Mouse (Mus musculus): Measurements from ENCODE around the gene Runx2.

The Runx2 gene

GRCm38 (mm10) chr17:44592067-44592736, 222.4 kb downstream of the Runx2 start:
- no peak for DNase-seq (ENCODE audit: low read depth, low spot score)

DNA sequence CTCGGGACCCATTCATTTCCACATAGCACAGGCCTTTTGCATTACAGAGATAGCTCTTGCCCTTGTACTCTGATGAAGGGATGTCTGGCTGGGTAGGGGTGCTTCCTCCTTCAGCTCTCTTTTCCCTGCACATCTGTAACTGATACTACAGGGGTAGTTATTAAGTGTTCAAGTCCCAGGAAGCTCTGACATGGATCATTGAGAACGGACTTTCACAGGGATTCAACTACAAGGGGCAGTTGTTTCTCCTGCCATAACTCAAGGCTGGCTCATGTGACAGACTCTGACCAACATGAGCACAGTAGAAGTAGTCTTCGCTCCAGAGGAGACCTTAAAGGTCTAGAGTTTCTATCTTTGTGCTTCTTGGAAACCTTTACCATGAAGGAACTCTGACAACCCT, 226.1 kb downstream of the Runx2 start:
- no peak for DNase-seq (ENCODE audit: low read depth, low spot score)

DNA sequence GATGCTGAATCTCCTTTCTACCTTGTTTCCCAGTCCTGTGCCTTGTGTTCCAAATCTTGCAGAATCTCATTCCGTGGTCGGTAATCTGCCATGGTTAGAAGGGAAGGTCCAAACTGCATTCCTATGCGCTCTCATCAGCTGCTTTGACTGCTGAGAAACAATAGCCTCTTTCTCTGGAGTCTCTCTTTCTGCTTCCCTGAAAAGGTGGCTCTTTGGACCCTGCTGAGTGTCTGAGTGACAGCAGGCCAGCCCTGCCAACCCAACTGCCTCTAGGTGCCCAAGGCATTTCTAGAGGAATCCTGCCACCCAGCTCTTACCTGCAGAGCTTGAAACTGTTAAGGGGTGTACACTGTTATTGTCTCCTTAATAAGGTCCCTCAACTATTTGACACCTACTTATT, 226.6 kb downstream of the Runx2 start:
- DNase-seq (ENCODE audit: low read depth, low spot score) = no peak

- DNase-seq (ENCODE audit: low read depth, low spot score) = no peak
Measured at GRCm38 (mm10) chr17:44586196-44586595, 228.4 kb downstream of the Runx2 start.

GRCm38 (mm10) chr17:44584781-44585180, 229.8 kb downstream of the Runx2 start:
- no peak for DNase-seq (ENCODE audit: low read depth, low spot score)

DNA sequence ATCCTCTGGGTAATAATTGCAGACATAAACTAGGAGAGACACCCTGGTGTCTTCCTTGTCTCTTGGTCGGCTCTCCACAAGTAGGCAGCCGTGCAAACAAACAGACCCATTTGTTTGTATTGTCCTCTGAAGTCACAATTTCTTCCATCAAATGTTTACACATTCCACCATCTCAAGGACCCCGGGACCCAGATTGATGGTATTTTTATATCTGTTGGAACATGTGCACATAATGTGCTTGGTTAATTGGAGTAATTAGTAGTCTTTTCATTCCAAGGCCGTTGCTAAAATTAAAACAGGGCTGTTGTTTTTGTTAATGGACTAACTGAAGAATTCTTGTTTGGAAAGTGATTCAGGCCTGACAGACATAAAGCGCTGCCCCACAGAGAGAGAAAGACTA, 236.8 kb downstream of the Runx2 start:
- DNase-seq (ENCODE audit: low read depth, low spot score) = no peak

DNA sequence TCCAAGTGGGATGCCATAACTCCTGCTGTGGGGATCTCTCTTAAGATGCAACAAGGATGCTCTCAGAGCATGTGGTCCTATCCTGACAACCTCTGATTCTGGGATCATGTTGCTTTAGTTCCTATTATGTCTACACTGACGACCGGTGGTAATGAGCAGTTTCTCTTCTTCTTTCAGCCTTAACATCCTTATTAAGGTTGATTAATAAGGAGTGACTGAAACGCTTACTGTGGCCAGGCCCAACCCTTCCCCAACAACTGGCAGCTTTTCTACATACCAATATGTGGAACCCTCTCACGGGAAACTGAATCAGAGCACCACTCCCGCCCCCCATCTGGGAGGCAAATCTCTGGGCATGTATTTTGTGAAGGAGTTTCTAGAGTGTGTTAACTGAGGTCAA, 243.7 kb downstream of the Runx2 start:
- no peak for DNase-seq (ENCODE audit: low read depth, low spot score)

DNA sequence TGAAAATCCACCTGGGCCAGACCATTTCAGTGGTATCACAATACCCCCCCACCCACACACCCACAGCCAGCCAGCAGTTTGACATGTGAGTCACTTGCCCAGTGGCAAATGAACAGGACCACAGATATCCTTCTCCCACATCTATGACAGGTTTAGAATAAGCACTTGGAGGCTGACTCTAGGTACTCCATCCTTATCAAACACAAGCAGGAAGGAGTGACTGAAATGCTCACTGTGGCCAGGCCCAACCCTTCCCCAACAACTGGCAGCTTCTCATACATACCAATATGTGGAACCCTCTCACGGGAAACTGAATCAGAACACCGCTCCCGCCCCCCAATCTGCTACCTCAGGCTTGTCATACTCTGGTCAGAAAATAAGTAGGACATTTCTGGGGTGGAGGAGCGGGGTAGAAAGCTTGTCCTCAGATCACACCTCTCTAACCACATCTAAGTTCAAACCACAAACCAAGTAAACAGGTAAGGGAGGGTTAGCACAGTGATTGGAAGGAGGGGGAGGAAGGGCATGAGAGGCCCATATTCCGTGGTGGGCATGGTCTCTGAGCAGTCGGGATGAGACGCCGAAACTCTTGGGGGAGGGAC, 245.5 kb downstream of the Runx2 start:
- DNase-seq (ENCODE audit: low read depth, low spot score) = no peak

- DNase-seq (ENCODE audit: low read depth, low spot score) = no peak
Measured at GRCm38 (mm10) chr17:44566992-44567391, 247.6 kb downstream of the Runx2 start.

DNA sequence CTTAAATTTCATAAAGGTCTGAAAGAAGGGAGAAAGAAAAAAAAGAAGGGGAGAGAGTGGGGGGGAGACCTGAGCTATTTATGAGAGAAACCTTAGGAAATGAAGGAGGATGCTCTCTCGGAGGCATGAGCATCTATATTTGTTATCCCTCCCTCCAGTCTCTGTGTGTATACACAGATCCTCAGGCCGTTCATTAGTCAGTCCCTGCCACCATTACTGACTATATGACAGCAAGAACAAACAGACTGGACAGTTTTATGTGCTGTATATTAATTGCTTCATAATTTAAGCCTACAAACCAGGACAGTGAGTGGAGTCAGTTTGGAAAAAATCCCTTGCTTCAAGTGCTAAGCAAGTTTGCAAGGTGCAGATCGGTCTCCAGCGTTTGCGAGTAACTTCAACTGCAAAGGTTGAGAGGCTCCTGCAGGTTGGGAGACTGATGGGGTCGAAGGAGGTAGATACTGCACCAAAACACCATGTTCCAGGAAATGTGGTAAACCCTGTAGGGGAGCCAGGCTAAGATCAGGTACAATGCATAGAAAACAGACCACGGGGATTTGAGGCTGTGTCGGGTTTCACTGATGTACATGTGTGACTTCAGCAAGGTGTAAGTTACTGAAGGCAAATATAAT, 248.6 kb downstream of the Runx2 start:
- DNase-seq (ENCODE audit: low read depth, low spot score) = no peak

DNA sequence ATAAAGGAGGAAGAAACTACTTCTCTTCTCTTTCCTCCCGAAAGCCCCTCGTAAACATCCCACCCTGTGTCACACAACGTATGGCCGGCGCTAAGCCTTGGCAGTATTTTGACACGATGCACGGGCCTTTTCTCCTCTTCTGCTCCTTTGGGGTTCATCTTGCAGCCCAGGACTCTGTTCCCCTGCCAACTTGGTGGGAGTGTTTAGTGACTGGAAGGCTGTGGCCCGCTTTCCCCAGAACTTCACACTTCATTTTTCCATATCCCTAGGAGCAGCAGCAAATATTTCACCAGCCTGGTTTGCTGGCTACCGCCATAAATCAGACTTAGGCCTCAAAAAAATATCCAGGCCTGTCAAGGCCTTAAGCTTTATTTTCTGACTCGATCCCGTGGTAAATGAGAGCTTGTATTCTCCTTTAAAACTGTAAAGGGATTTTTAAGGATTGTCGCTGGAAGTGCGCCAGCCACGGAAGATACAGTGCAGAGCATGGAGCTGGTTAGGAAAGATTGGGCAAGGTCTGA, 249.2 kb downstream of the Runx2 start:
- DNase-seq (ENCODE audit: low read depth, low spot score) = no peak

DNA sequence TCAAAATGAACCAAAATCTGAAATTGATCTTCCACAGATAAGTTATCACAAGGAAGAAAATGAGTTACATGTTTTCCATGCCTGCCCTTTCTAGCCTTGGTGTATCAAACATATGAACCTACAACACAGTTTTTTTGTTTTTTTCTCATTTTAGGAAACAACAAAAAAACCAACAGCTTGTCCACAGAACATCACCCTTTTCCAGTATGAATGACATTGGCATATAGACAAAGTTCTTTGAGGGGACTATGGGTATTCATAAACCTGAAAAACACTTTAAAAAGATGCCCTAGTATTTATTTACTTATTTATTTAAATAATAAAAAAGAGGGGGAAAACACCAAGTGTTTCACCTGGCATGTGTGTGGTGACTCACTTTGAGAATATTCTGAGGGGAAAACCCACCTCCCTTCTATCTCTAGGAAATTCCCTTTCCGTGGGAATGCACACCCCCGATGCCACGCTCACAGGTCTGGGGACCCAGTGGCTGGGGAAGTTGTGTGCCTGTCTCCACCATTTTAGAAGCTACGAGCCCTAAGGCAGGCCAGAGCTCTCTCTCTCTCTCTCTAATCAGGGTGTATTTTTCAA, 249.9 kb downstream of the Runx2 start:
- DNase-seq (ENCODE audit: low read depth, low spot score) = no peak

GRCm38 (mm10) chr17:44560016-44560415, 254.6 kb downstream of the Runx2 start:
- no peak for DNase-seq (ENCODE audit: low read depth, low spot score)

DNA sequence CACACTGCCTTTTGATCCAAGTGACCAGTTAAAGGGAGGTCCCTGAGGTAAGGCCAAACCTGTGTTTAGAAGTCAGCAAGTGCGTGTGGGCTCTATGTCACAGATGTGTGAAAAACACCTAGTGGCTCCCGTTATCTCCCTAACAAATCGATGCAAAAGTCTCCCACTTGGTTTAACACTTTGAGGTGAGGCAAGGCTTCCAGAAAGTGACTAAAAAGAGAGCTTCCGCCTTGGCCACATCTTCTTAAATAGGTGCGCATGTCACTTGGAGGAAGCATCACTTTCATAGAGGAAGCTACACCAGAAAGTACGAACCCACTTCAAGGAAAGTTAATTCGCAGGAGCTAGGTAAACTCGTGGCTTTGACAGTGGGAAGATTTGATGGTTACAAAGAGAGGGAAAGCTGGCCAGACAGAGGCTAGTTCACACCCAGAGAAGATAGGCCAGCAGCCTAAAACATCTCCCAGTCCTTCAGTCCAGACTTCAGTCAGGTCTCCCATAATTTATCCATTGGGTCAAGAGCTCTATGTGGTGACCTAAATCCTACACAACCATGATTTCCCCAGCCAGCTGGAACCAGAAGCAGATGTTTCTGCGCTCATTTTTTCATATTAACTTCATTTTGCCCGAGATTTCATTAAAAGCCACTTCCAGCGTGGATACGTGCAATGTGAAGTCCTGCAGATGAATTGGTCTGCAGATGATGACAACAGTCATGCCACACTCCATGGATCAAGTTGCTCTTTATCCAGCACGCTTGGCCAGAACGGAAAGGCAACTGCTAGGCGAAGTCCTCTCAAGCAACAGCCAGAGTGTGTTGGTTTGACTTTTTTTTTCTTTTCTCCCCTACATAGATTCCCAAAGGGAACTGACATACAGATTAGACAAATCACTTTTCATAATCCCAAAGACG, 257.1 kb downstream of the Runx2 start:
- DNase-seq (ENCODE audit: low read depth, low spot score) = no peak

DNA sequence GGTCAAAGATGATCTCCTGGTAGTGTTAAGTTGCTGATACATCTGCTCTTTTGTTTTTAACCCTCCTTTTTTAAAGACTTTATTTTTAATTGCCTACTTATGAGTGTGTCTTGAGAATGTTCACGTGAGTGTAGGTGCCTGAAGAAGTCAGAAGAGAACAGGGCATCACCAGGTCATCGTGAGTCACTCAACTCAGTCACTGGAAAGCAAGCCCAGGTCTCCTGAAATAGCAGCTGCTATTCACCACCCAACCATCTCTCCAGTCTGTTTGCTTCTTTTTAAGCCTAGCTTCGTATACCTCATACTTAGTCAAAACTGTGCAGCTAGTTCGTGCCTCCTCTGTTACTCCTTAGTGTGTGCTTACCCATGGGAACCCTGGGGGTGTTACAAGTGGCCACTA, 259.7 kb downstream of the Runx2 start:
- DNase-seq (ENCODE audit: low read depth, low spot score) = no peak

- no peak for DNase-seq (ENCODE audit: low read depth, low spot score)
Measured at GRCm38 (mm10) chr17:44549551-44549950, 265.0 kb downstream of the Runx2 start.

- DNase-seq (ENCODE audit: low read depth, low spot score) = no peak
Measured at GRCm38 (mm10) chr17:44547922-44548321, 266.7 kb downstream of the Runx2 start.

DNA sequence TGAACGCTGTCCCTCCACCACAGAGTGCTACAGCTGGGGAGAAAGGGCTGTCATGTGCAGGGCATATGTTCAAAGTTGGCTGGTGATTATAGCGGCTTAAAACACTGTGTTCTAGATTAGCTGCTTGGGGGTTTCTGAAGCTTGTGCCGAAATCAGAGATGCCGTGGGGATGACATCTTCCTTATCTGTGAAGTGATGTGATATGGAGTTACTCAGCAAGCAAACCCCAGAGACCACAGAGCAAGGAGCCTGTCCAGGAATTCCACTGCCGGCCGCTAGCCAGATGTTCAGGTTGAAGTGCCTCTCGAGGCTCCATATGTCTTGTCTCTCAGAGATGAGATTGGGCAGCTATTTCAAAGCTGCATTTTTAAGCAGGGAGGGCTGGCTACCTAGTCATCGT, 267.8 kb downstream of the Runx2 start:
- DNase-seq (ENCODE audit: low read depth, low spot score) = no peak

GRCm38 (mm10) chr17:44545141-44545813, 269.3 kb downstream of the Runx2 start:
- no peak for DNase-seq (ENCODE audit: low read depth, low spot score)

DNA sequence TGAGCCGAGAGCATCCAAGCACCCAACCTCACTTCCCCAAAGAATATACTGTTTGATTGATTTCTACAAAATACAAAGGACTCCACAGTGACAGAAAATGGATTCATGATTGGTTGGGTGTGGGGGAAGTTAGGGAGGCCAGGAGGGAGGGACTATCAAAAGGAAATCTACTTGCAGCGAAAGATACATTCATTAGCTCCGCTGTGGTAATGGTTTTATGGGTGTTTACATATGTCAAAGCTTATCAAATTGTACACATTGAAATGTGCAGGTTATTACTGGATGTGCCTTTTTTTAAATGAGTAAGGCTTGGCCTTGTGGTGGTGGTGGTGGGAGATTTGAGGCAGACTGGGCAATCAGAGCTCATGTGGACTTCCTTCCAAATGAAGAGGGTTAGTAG, 271.9 kb downstream of the Runx2 start:
- no peak for DNase-seq (ENCODE audit: low read depth, low spot score)

DNA sequence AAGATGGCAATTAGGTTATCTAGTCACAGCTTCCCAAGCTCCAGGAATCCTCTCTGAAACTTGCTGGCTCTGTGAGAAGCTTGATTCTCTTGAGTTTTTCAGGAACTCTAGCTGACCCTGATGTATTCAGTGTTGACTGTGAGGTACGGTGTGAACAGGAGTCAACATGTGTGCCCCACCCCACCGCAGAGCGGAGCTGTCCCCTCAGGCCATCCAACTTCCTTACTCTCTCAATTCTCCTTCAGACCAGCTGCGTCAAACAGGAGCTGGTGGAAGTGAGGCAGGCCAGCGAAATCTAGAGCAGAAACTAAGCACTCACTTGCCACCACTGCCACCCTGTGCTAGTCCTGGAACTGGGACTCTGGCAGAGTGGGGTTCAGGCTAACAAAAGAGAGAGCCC, 273.9 kb downstream of the Runx2 start:
- DNase-seq (ENCODE audit: low read depth, low spot score) = no peak
